Mouse (Mus musculus): ENCODE measurements around the gene Btbd19. TPM values are rescaled to one million over a fixed set of nuclear protein-coding genes. Genes with fewer than 3 reads are reported as not detected.

The Btbd19 gene
- total RNA-seq, 2 experiments from 2014 or later: 11.9 to 12.0 TPM

DNA sequence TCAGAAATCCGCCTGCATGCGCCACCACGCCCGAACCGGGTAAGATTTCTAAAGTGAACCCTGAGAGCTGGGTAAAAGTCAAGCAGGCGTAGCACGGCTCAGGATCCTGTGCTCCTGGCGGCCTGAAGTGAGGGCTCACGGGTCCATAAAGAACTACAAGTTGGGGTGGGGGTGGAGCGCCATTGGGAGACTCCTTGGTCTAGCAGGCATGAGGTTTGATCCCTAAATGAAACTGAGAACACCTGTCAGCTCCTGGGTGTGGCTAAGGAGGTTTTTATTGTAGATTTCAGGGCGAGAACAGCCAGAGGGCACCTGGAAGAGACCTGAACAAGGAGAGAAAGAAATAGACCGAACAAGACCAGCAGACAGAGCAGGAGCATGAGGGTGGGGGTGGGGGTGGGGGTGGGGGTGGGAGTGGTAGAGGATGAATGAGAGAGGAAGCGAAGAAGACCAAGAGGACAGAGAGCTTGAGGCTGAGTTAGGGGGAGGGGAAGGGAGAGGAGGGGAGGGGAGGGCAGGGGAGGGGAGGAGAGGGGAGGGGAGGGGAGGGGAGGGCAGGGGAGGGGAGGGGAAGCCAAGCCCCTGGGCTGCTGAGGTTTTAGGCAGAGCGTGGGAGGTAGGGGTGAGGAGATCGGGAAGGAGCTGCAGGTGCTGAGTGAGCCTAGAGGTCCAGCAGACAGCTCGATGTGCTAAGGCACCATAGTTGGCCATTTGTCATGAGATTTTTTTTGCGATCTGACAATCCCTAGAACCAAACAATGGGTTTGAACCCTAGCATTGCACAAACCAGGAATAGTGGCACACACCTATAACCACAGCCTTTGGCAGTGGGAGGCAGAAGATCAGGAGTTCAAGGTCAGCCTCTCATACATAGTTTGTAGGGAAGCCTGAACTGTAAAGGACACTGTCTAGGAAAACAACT is 13.0 kb upstream of the Btbd19 start:
- intact Hi-C loops (cut with DNase I): loop anchor here (10.0 kb wide), 1 partner anchor 314 kb away; the partner anchor contains the start of gene Hpdl
- no peak for DNase-seq (ENCODE audit: extremely low spot score in 1 of 2, low spot score in 2 of 2)

DNA sequence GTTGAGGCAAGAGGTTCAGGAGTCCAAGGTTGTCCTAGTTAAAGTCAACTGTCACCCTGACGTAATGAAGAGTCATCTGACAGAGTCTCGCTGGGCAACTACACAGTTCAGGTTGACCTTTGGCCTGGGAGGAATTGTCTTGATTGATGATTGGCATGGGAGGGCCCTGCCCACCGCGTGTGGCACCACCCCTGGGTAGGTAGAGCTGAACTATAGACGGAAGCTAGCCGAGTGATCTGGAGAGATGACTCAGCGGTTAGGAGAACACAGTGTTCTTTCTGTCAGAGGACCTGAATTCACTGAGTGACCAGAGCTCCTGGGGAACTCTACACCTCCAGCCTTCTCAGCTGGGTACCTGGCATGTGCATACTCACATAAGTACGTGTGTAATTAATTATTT is 10.5 kb upstream of the Btbd19 start:
- intact Hi-C loops (cut with DNase I): loop anchor here (10.0 kb wide), 1 partner anchor 311 kb away; the partner anchor contains the start of gene Hpdl
- DNase-seq (ENCODE audit: extremely low spot score in 1 of 2, low spot score in 2 of 2): no peak

DNA sequence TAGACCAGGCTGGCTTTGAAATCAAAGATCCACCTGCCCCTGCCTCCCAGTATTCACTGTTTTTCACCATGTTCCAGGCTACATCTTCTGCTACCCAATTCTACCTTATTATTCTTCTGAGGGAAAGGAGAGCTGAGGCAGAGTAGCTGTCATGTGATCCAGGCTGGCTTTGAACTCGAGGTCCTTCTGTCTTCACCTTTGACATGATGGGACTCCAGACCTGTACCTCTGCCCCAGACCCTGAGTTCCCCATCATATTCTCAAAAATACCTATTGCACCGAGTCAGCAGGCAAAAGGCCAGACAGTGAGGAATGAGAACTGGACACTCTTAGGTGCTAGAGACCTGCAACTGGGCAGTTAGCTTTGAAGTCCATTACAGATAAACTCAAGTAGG is 9.1 kb upstream of the Btbd19 start:
- intact Hi-C loops (cut with DNase I): loop anchor here (10.0 kb wide), 1 partner anchor 310 kb away; the partner anchor contains the start of gene Hpdl

DNA sequence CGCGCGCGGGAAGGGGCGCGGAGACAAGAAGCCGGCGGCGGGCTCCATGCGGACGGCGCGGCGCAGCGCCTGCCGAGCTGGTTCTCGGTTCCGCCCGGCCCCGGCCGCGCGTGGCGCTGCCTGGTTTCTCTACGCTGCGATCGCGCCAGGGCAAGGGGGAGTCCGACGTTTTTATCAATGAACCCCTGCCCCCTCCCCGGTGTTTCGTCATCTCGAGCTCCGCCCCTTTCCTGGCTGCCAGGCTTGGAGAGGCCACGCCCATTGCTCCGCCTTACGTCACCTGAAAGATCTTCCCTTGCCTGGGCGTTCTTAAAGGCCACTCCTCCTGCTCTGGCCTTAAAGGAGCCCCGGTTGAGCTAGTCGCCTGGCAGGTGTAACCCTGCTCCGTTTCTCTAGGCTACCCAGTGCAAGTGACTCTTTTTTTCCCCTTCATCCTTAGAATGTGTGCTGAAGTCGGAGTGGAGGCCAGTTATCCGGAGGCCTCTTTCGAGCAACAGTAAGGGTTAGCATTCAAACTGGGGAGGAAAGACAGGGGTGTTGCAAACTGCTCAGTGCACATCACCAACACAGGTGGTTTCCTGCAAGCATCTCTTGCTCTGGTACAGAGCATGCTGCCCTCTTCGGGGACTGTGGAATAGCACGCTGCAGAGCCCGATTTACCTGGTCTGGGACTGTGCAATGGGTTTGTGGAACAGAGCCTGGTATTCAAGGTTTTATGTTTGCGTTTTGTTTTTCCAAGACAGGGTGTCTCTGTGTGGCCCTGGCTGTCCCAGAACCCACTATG is 8.5 kb upstream of the Btbd19 start, which contains the start of gene Plk3:
Gene Plk3 (minus strand): TSS at position 147 of the 784 bp plus-strand sequence.
- intact Hi-C loops (cut with DNase I): loop anchor here (10.0 kb wide), 1 partner anchor 309 kb away; the partner anchor contains the start of gene Hpdl

More for the DNA sequence above, 9.1 kb upstream of the Btbd19 start:
- no peak for DNase-seq (ENCODE audit: extremely low spot score in 1 of 2, low spot score in 2 of 2)

DNA sequence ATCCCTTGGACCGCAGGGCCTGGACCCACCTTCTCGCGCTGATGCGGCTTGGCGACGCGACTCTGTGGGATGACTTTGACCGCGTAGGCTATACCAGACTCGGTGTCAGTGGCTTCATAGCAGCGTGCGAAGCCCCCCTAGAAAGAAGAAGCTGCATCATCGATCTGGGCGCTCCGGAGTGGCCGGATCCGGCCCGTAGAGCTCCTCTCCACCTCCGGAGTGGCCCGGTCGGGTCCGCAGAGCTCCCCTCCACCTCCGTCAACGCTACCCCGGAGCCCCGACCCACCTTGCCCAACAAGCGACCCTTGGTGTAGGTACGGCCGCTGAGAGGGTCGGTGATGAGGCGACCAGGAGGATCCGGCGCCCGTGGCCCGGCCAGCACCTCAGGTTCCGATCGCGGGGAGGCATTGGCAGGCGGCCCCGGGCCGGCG is 7.9 kb upstream of the Btbd19 start:
- intact Hi-C loops (cut with DNase I): loop anchor here (10.0 kb wide), 1 partner anchor 309 kb away; the partner anchor contains the start of gene Hpdl
- DNase-seq (ENCODE audit: extremely low spot score in 1 of 2, low spot score in 2 of 2): no peak

More for the DNA sequence above, 8.5 kb upstream of the Btbd19 start, which contains the start of gene Plk3:
- peak; percentile 95 to 98 for DNase-seq (ENCODE audit: extremely low spot score in 1 of 2, low spot score in 2 of 2)

DNA sequence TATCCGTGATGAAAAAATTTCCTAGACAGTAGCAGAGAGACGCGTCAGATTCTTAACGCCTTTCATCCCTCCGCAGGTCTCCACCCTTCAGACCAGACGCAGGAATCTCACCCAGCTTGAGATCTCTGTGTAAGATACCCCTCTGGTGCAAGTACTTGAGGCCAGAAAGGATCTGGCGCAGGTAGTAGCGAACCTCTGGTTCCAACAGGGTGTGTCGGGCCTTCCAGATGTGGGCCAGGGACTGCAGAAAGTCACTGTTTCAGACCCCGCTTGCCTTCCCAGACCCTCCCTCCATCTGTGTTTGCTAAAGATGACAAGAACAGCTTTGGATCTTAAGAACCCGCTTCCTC is 7.2 kb upstream of the Btbd19 start:
- intact Hi-C loops (cut with DNase I): loop anchor here (10.0 kb wide), 1 partner anchor 308 kb away; the partner anchor contains the start of gene Hpdl

DNA sequence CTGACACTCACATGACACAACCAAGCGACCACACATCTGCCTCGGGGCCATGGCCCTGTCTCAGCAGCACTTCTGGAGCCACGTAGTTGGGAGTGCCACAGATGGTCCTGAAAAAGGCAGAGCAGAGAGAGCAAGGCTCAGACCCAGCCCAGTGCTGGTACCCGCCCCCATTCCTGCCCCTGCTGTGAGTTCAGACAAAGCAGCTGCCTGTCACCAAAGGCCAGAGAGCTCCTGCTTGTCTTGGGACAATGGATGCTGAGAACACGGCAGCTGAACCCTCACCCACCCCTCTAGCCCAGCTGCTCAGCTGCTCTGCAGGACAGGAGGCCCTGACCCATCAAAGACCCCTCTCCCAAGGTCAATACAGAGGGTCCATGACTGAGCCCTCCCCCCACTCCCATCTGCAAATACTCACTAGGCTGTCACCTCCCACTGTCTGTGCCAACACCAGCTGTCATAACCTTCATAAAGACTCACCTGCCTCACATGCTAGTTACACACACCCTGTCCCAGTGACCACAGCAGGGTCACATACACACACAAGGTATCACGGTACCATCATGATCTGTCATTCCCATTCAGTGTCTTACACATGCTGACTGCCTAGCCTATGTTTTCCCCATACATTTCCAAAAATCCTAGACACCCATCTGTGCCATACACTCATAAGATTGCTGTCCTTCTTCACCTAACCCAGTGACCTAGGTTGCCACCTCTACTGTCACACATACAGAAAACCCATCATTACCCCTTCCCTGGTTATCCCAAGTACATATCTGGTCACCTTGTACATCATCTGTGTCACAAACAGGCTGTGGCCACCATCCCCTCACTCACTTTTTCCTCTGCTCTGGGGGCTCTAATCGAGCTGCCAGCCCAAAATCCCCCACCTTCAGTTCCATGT is 6.6 kb upstream of the Btbd19 start:
- intact Hi-C loops (cut with DNase I): loop anchor here (10.0 kb wide), 1 partner anchor 307 kb away; the partner anchor contains the start of gene Hpdl
- peak in 1 of 2 experiments; percentile 60 for DNase-seq (ENCODE audit: extremely low spot score in 1 of 2, low spot score in 2 of 2)

More for the DNA sequence above, 7.2 kb upstream of the Btbd19 start:
- no peak for DNase-seq (ENCODE audit: extremely low spot score in 1 of 2, low spot score in 2 of 2)

DNA sequence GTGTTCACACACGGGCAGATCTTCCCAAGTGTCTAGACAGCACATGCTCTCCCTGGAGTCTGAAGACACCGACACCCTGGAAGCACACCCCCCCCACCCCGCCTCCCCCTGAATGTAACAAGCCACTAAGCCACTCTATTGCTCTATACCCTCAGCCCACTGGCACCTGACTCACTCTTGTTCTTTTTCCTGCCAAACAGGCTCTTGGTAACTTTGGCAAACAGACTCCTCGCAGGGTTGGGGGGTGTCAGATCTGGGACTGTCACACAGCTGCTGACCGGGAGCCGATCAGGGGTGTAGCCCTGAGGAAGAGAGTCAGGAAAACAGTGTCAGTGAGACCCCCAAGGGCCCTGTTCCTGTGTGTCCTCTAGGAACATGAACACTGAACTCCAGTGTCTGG is 5.7 kb upstream of the Btbd19 start:
- DNase-seq (ENCODE audit: extremely low spot score in 1 of 2, low spot score in 2 of 2): no peak
- intact Hi-C loops (cut with DNase I): loop anchor here (10.0 kb wide), 1 partner anchor 306 kb away; the partner anchor contains the start of gene Hpdl

DNA sequence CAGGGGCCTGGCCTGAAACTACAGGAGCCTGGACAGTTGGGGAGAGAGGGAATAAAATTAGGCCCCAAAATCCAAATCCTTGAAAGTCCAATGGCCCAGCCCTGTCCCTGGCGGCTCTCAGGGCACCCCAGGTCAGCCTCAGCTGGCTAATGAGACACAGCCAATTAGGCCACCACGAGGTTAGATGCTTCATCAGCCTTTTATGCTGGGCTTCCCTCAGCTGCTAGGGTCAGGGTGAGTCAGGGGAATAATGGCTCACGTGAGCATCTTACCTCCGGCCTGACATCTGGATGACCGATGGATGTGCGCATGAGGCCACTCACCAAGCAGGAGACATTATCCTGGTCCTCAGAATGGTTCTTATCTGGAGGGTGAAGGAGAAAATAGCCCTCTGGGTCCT is 5.3 kb upstream of the Btbd19 start:
- intact Hi-C loops (cut with DNase I): loop anchor here (10.0 kb wide), 1 partner anchor 306 kb away; the partner anchor contains the start of gene Hpdl
- no peak for DNase-seq (ENCODE audit: extremely low spot score in 1 of 2, low spot score in 2 of 2)

DNA sequence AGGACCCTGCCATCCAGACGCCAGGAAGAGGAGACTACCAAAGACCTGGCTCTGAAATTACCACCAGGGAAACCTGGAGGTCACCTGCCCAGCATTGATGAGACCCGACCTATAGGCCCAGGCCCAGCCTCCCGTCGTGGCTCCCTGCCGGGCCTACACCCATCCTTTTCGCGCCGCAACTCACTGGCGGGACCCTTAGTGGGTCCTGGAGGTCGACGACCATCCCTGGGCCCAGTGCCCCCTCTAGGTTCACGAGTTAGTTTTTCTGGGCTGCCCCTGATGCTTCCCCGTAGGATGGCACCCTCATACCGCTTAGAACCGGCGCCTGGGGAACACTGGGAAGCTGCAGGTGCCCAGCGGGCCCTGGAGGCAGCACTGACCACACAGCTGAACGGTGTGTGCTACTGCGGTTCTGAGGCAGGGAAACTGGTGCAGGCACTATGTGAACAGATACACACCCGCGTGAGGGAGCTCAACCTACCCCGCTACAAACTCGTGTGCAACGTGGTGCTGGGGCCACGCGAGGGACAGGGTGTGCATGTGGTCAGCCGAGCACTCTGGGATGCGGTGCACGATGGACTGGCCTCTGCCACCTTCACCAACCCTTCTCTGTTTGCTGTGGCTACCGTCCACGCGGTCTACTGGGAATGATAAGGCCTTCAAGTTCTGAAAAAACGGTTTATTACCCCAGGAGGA is 2.6 kb upstream of the Btbd19 start:
- intact Hi-C loops (cut with DNase I): no loop called here
- DNase-seq (ENCODE audit: extremely low spot score in 1 of 2, low spot score in 2 of 2): no peak

DNA sequence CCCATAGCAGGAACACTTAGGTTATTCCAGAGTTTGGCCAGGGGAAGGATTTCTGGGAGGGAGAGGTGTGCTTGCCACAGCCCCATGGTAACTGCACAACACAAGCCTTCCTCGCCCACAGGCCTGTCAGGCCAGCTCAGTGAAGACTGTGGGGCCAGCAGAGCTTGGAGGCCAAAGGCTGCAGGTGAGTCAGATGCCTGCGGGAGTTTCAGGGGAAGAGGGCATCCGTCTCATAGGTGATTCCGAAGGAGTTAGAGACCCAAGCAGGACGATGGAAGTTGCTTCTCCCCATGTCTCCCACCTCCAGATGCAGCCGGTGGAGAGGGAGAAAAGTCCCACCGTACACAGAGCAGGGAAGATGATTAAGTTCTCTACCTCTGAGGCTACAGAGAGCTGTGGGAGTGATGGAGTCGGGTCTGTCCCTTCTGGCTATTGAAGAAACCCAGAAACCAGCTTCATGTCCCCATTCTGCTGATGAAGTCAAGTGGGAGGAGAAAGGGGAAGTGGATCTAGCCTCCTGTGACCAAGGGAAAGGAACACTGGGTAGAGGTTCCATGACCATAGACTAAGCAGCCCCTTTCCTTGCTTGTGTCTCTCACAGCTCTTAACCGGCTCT is 1.3 kb upstream of the Btbd19 start, which contains the start of gene Tctex1d4:
Gene Tctex1d4 (plus strand): TSS at position 120 of the 616 bp plus-strand sequence.
- no peak for DNase-seq (ENCODE audit: extremely low spot score in 1 of 2, low spot score in 2 of 2)
- intact Hi-C loops (cut with DNase I): no loop called here

DNA sequence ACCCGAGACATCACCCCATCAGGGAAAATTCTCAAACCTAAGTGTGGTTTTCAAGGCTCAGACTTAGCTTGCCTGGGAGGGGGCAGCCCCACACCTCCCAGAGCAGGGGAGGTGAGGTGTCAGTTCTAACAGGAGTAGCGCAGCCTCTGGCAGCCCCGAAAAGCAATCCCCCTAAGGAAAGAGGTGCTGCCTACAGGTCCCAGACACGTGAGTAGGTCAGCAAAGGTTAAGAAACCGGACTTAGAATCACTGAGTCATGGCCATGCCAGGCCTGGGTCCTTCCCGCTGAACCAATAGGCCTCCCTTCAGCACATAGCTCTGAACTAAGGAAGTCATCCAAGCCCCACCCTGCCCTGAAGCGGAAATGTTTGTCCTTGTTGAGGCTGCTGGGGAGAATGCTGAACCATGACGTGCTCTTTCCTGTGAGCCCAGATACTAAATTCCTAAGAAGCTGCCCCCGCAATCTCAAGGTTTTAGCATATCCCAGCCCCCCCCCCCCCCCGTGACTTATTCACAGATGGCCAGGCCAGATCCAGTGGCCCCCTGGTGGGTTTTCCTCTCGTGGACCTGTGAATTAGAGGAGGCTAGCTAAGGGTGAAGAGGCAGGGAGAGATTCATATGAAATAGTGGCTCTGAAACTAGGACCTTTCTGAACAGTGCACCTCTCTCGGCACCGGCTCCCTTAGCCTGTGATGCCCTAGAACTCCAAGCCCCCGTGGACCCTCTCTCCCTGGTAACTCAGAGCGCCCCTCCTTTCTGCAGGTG is 567 bp upstream of the Btbd19 start:
- peak in 1 of 2 experiments; percentile 87 for DNase-seq (ENCODE audit: extremely low spot score in 1 of 2, low spot score in 2 of 2)
- intact Hi-C loops (cut with DNase I): no loop called here

DNA sequence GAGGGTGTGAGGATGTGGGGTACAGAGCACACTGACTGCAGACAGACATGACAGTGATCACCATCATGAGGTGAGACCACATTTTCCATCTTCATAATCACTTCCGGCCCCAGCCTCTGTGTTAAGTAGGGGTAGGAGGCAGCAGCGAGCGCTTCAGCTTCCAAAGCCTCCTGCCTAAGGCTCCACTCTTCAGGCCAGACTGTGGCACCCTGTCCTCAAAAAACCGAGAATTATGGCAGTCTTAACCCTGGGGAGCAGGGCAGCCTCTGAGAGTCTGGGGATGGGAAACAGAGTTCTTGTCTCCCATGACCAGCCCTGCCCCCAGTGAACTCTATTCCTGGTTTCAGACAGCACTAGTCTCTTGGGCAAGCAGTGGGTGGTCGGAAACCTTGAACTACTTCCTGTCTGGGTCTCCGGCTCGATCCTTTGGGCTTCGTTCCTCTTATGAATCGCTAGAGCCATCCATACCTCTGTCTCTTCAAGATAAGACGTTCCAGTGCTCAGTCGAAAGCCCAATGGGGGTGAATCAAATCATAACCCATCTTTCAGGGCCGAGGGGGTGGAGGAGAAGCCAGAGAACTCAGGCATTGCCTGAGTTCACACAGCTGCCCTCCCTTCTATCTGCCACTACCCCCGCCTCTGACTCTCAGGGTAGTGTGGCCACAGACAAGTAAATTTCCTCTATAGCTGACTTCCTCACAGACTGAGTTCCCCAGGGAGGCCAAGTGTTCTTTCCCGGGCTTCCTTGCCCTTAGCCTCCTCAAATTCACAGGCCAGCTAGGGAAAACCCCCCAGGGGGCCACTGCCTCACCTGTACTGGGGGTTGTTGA is 792 bp downstream of the Btbd19 start:
- DNase-seq (ENCODE audit: extremely low spot score in 1 of 2, low spot score in 2 of 2): peak in 1 of 2 experiments; percentile 73
- intact Hi-C loops (cut with DNase I): no loop called here

DNA sequence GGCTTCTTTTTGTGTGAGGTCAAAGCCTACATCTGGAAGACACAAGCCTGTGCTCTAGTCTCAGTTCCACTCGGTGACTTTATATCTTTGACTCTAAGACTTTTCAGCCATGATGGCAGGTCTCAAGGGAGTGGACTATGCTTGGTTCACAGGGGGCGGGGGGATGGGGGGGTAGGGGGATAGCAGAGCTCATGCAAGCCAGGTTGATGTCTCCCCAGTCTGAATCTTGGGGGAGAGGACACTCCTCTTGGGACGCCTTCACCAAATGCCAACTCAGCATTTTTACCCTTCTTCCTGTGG is 1.4 kb downstream of the Btbd19 start:
- no peak for DNase-seq (ENCODE audit: extremely low spot score in 1 of 2, low spot score in 2 of 2)
- intact Hi-C loops (cut with DNase I): no loop called here

DNA sequence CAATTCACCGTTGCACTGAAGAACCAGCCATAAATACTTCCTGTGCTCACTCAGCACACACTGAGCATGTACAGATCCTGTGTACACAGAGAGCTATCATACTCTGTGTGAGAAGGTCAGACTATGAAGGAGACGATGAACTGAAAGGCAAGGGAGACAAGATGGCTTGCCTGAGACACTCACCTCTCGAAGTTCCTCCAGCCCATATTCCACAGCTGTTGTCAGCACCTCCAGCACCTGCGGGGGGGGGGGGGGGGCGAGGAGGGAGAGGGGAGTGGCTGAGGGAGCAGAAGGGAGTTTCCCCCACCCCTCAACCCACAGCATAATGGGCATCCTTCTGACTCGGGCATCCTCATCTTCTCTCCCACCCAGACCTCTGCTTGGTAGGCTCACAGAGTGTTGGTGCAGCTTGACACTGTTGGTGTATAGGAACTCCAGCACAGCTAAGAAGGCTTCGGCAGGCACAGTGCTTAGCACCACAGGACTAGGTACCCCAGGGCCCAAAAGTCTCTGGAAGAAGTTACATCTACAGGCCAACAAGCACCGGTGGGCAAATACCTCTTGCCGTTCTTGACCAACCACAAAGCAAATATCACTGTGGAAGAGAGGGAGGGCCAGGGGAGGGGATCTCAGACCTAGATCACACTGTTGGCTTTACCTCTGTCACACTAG is 1.8 kb downstream of the Btbd19 start:
- DNase-seq (ENCODE audit: extremely low spot score in 1 of 2, low spot score in 2 of 2): no peak
- intact Hi-C loops (cut with DNase I): no loop called here

Measured in left cerebral cortex, postnatal 10 days (tissue).